Mouse (Mus musculus): ENCODE measurements around the gene Gm13769.
"Not testable (repeated sequence)": the region's sequence is repeated elsewhere in the genome, so short reads cannot be mapped to it uniquely, and the experiment has no call there.

Gene Gm13769

GRCm38 (mm10) chr2:90321900-90322299 lies at the start of gene Gm13769:
Gm13769 (plus strand) TSS chr2:90322200.
- DNase-seq (ENCODE audit: extremely low read depth, insufficient read length, low spot score) = not testable (repeated sequence)

- no peak for DNase-seq (ENCODE audit: extremely low read depth, insufficient read length, low spot score)
Observed at GRCm38 (mm10) chr2:90292741-90293140, 29.3 kb upstream of the Gm13769 start, which contains the start of gene Olfr1272. Olfr1272 (minus strand) TSS chr2:90292841.

GRCm38 (mm10) chr2:90346694-90347093 lies 24.7 kb downstream of the Gm13769 start:
- not testable (repeated sequence) for DNase-seq (ENCODE audit: extremely low read depth, insufficient read length, low spot score)

GRCm38 (mm10) chr2:90351047-90351446 lies 29.0 kb downstream of the Gm13769 start:
- DNase-seq (ENCODE audit: extremely low read depth, insufficient read length, low spot score) = not testable (repeated sequence)

GRCm38 (mm10) chr2:90351540-90351939 lies 29.5 kb downstream of the Gm13769 start:
- DNase-seq (ENCODE audit: extremely low read depth, insufficient read length, low spot score) = not testable (repeated sequence)

GRCm38 (mm10) chr2:90359229-90359628 lies 37.2 kb downstream of the Gm13769 start:
- DNase-seq (ENCODE audit: extremely low read depth, insufficient read length, low spot score) = not testable (repeated sequence)

GRCm38 (mm10) chr2:90360199-90360598 lies 38.2 kb downstream of the Gm13769 start:
- DNase-seq (ENCODE audit: extremely low read depth, insufficient read length, low spot score) = not testable (repeated sequence)

Measured in 3134 (cell line).